ENCODE assay signal across 18 mouse cellular contexts in the genomic region with DNA sequence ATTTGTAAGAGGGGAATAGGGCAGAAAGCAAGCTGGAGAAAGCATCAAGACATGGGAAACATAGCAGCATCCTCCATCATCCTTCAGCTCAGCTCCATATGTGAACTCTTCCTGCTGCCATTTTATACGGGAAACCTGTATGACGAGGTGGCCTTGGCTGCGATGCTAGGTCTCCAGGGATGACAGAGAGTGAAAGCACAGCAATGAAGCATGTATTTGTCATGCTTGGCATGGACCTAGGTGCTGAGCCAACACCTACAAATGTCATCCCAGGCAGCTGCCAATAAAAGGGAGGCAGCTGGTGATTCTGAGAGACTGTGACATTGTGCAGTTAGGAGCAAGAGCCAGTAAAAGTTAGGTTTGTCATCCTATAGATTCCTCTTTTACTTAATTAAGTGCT.
"Had no signal": no experiment of that assay in that cellular context is flagged by ENCODE, and none has a peak within 500 bp of the region (broad histone marks: within the 10 kb centered on the region; RNA-seq: fewer than 3 reads in every experiment).

No protein-coding gene starts in this region.

- H3K9me3 ChIP-seq: limb, embryonic 12.5 days; lung, embryonic 15.5 days; midbrain, embryonic 15.5 days; neural tube, embryonic 13.5 days; stomach, embryonic 15.5 days had no signal

- H3K4me3 ChIP-seq: limb, embryonic 12.5 days; liver, embryonic 13.5 days; lung, embryonic 15.5 days; megakaryocyte, embryonic 14.5 days; midbrain, embryonic 15.5 days; neural tube, embryonic 13.5 days; stomach, embryonic 15.5 days had no signal

- H3K9ac ChIP-seq: limb, embryonic 12.5 days; liver, embryonic 13.5 days; liver, postnatal 0 days; lung, embryonic 15.5 days; midbrain, embryonic 15.5 days; neural tube, embryonic 13.5 days; stomach, embryonic 15.5 days had no signal

- ATAC-seq: liver, postnatal 0 days; midbrain, embryonic 15.5 days had no signal

- H3K27me3 ChIP-seq: limb, embryonic 12.5 days; liver, embryonic 13.5 days; lung, embryonic 15.5 days; midbrain, embryonic 15.5 days; neural tube, embryonic 13.5 days; stomach, embryonic 15.5 days had no signal

- H3K36me3 ChIP-seq: limb, embryonic 12.5 days; liver, embryonic 13.5 days; lung, embryonic 15.5 days; midbrain, embryonic 15.5 days; neural tube, embryonic 13.5 days; stomach, embryonic 15.5 days had no signal

- DNase-seq: kidney, adult 9 months; kidney, postnatal 36 days; layer of hippocampus, adult 9-11 months; layer of hippocampus, postnatal 36 days; liver; liver, embryonic 13.5 days; liver, postnatal 0 days; lung, postnatal 14 days; right cerebral cortex, postnatal 14 days had no signal

- H3K4me2 ChIP-seq: limb, embryonic 12.5 days; liver, embryonic 13.5 days; lung, embryonic 15.5 days; midbrain, embryonic 11.5 days; midbrain, embryonic 15.5 days; neural tube, embryonic 13.5 days; stomach, embryonic 15.5 days had no signal

- H3K4me1 ChIP-seq: limb, embryonic 12.5 days; liver, embryonic 13.5 days; midbrain, embryonic 15.5 days; neural tube, embryonic 13.5 days; stomach, embryonic 15.5 days had no signal

- H3K27ac ChIP-seq: kidney, postnatal 0 days; limb, embryonic 12.5 days; liver, embryonic 13.5 days; macrophage; midbrain, embryonic 15.5 days; neural tube, embryonic 13.5 days; stomach, embryonic 15.5 days had no signal
